Mouse (Mus musculus) heart, postnatal 25 days (tissue): ENCODE data around the gene Rpl7a. TPM values are rescaled to one million over a fixed set of nuclear protein-coding genes. Genes with fewer than 3 reads are reported as not detected.
A peak's percentile ranks its signal among the peaks of the same experiment; 100 is the strongest.
"Not testable (repeated sequence)": the region's sequence is repeated elsewhere in the genome, so short reads cannot be mapped to it uniquely, and the experiment has no call there.

Experiments
- DNase-seq: peaks from one replicate; pipeline ENCODE4 v3.0.0; 2022; ENCODE audit warnings: low spot score
- intact Hi-C: fragments of 180-260 bp; cut with DNase I; formaldehyde crosslinking; loops from one replicate; pipeline ENCODE4 v1.15.1; 2025
- total RNA-seq, 2 experiments: library from RNA; stranded (reverse); gene quantifications; 2 replicates each; pipeline ENCODE4 v1.2.3; 2021

The Rpl7a gene
- 100 to 1,000 TPM; 274 to 280 TPM for total RNA-seq

DNA sequence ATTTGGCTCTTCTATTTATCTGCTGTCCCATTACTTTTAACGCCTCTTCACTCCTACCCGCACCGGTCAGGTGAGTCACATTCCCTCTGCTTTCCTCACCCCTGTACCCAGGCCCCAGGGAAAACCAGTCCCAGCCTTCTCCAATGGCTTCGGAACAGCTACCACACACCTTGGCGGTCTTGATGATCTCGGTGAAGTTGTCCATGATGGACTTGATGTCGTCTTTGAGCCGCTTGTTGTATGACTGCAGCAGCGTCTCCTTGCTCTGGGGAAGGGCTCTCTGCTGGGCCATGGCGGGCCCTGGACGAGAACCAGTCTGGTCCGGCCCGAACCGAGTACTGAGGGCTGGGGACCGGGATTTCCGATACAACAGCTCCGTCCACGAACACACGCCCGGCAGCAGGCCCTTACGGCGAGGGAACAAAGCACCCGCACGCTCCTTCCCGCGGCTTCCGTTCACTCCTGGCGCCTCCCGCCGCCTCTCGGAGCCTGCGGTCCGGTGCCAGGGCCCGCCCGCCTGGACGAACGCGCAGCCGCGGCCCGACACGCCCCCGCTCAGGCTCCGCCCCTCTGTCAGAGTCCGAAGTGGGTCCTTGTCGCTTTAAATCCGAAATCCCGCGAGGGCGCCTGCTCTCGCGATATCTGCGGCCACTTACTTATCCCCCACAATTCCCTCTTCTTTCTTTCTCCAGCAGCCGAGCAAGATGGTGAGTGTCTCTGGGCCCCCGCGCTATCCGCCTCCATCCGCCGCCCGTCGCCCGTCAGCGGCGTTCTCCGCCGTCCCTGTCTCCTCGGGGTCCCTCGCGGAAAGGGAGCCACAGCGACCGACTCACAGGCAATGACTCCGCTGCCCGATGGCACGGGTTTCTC is at the start of gene Rpl7a, which contains the start of gene Med22:
Rpl7a (plus strand) TSS at position 641 of the 870 bp plus-strand sequence.
Med22 (minus strand) TSS at position 554 of the 870 bp plus-strand sequence.
- intact Hi-C loops: loop anchor here (5.0 kb wide), 1 partner anchor 97 kb away; the partner anchor contains the start of gene Cacfd1
- peak; percentile 99 for DNase-seq

DNA sequence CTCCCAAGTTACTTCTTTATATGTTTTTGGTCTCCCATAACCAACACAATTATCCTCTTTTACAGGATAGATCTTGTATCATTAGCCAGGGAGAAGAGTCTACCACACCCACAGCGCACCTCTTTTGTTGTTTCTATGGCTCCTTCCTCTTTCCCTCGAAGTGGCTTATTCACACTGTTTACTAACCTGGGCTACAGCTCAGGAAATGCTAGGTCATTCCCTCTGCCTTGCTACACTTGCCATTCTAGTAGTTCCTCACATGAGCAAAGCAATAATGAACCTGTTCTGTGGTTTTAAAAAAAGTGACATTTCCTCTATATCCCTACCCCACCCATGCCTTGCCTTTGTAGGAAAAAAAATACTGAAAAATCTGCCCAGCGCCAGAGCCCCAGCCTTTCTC is 47.7 kb upstream of the Rpl7a start:
- intact Hi-C loops: no loop called here

DNA sequence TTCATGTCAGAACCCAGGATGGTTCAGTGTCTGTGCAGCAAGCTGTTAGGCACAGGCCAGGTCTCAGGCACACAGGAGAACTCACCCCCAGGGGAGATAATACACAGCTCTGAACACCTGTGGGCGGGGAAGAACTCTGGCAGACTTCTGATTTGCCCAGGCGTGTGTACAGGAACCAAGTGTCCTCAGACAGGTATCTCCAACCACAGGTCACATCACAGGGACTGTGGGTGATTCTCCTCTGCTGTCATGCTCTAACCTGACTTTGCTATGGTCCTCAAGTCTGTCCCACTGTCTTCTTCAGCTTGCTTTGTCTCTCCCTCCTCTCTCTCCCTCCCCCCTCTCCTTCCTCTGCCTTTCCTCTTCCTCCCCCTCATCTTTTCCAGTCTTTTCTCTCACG is 45.7 kb upstream of the Rpl7a start, which contains the start of gene Abo:
Abo (minus strand) TSS at position 101 of the 400 bp plus-strand sequence.
- intact Hi-C loops: no loop called here
- no peak for DNase-seq

More for the DNA sequence above, 47.7 kb upstream of the Rpl7a start:
- DNase-seq: no peak

DNA sequence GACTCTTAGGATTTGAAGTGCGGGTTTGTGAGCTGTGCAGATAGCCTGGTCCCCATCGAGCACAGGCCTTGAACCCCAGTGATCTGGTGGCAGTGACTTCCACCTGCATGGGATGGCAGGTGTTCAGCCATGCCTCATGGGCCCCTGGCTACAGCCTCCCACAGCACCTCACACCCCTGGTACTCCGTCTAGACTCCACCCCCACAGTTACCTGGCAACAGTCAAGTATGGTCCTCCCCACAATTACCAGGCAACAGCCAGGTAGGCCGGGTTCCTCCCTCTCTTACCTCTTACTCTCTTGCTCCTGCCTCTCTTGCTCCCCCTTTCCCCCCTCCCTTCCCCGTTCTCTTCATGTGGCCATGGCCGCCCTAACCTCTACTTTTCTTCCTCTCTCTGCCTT is 39.9 kb upstream of the Rpl7a start:
- no peak for DNase-seq
- intact Hi-C loops: no loop called here

DNA sequence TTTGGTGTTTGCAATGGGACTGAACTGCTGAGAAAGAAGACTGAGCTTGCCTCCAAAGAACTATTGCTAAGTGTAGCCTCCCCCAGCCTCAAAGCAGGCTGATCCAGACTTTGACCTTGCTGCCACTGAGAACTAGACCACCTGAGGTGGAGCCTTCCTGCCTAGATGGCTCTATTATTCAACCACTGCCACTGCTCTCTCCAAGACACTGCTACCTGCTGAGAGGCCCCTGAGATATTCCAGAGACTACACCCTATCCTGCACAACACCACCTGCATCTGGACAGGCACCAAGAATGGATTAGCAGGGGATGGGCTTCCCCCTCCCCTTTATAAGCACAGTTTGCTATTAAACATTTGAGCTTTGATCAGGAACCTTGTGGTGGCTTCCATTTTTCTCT is 32.0 kb upstream of the Rpl7a start:
- intact Hi-C loops: no loop called here

DNA sequence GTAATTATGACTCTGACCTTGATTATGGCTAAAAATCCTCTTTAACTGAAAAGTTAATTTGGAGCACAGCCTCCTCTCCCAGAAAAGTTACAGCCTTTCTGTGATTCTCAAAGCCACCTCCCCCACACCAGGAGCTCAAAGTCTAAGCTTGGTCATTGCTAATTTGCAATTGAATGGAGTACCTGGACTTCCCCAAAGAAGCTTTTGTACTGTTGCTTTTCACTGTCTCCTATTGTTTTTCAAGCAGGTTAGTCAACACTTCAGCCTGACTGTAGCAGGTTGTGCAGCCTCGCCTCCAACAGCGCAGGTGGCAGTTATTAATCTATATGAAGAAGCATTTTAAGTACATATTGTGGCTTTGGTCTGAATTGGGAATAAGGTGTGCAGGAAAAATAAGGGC is 25.0 kb upstream of the Rpl7a start:
- intact Hi-C loops, DNase-seq: not testable (repeated sequence)

More for the DNA sequence above, 32.0 kb upstream of the Rpl7a start:
- DNase-seq: no peak

DNA sequence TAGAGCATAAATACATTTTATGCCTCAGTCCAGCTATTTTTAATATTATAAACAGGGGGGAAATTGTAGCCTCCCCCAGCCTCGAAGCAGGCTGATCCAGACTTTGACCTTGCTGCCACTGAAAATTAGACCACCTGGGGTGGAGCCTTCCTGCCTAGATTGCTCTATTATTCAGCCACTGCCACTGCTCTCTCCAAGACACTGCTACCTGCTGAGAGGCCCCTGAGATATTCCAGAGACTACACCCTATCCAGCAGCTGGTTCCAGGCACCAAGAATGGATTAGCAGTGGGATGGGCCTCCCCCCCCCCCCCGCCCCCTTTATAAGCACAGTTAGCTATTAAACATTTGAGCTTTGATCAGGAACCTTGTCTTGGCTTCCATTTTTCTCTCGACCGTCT is 24.4 kb upstream of the Rpl7a start:
- DNase-seq, intact Hi-C loops: not testable (repeated sequence)

DNA sequence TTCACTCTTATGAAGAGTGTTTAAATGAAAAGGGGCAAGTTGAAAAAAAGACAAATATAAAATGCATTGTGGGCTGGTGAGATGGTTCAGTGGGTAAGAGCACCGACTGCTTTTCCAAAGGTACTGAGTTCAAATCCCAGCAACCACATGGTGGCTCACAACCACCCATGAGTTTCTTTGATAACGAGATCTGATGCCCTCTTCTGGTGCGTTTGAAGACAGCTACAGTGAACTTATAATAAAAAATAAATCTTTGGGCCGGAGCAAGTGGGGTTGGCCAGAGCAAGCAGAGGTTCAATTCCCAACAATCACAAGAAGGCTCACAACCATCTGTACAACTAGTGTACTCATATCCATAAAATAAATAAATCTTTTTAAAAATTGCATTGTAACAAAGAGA is 14.7 kb upstream of the Rpl7a start:
- DNase-seq: no peak
- intact Hi-C loops: no loop called here

DNA sequence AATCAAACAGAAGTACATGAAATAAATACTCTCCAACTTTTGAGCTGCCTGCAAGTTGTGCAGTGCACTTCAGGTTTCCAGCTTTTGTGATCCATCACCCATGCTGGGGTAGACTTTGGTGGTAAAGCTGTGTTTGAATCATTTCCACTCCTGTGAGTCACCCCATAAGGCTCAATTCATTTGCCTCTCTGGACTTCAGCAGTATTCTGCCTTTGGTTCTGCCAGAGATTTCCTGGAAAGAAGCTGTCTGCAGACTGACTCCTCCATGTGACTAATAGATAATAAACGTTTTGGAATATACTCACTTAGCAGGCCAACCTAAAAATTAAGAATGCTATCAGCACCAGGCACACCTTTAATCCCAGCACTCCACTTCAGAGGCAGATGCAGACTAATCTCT is 9.8 kb upstream of the Rpl7a start:
- no peak for DNase-seq
- intact Hi-C loops: loop anchor here (2.0 to 10.0 kb wide), 4 partner anchors 62 to 1396 kb away; partner anchors contain the start of genes C8g, Fbxw5, Rexo4 and Sec16a

DNA sequence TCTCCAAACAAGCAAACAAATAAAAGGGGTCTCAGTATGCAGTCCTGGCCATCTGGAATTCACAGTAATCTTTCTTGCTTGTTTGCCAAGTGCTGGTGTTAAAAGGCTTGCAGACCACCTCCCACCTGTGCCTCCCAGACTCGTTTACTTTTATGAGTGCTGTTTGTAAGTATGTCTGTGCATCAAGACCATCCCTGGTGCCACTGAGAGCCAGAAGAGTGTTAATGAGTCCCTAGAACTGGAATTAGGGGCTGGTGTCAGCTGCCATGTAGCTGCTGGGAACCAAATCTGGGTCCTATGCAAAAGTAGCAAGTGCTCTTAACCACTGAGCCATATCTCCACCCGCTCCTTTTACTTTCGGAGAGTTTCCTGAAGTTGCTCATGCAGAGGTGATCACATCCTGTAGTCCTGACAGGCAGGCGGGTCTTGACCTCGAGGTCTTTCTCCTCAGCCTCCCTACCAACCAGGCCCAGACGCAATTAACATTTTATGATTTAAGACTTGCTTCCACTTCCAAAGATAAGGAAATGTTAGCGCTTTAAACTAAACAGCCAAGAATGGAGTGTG is 8.6 kb upstream of the Rpl7a start:
- DNase-seq: no peak
- intact Hi-C loops: loop anchor here (2.0 to 10.0 kb wide), 4 partner anchors 60 to 1397 kb away; partner anchors contain the start of genes C8g, Fbxw5, Rexo4 and Sec16a

DNA sequence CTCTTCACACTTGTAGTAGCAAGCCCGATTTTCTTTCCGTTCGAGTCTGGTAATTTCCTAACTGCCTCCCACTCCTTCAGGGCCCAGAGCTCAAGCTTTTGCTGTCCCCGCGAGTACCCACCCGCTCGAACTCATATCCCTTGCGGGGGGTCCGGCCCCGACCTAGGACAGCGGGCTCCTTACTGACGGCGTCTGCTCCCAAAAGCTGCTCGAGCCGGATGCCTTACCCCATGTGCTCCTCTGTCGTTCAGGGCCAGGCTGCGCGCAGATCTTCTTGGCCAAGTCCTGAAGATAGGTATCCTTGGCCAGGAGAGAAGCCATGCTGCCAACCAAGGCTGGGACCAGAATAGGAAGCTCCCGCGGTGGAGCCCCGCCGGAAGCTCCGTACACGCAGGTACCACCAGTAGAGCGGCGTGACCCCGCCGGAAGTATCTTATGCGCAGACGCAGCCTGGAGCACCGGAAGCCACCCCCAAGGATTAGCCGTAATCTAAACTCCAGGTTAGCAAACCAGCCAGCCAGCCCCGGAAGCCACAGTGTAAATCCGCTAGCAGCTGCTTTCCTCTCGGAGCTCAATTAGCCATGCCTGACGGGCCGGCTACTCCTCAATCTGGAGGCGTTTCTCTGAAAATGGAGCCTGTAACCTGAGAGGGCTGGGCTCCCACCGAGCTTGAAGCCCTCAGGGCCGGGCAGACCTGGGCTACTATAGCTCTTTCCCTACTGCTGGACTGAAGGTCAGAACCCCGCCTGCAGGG is 7.9 kb upstream of the Rpl7a start, which contains the start of gene Surf6:
Surf6 (minus strand) TSS at position 413 of the 754 bp plus-strand sequence.
- intact Hi-C loops: loop anchor here (5.0 to 10.0 kb wide), 3 partner anchors 60 to 1398 kb away; partner anchors contain the start of genes C8g, Fbxw5, Rexo4 and Sec16a
- DNase-seq: peak; percentile 89

DNA sequence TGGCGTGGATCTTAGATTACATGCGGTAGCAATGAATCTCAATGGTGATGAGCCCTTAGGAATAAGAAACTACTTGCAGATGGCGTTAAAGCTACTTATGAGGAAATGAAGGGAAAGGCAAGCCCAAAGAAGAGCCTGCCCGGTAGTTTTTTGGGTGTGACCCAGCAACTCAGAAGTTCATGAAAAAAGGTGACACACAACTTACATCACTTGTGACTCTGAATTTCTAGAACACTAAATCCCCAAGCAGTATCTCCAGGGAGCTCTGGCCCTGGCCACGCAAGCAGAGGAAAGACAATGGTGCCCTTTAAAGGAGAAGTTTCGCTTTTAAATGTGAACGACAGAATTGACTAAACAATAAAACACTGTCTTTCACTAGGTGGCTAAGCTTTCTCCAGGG is 7.3 kb upstream of the Rpl7a start:
- no peak for DNase-seq
- intact Hi-C loops: loop anchor here (5.0 to 10.0 kb wide), 3 partner anchors 59 to 1399 kb away; partner anchors contain the start of genes C8g, Fbxw5, Rexo4 and Sec16a

DNA sequence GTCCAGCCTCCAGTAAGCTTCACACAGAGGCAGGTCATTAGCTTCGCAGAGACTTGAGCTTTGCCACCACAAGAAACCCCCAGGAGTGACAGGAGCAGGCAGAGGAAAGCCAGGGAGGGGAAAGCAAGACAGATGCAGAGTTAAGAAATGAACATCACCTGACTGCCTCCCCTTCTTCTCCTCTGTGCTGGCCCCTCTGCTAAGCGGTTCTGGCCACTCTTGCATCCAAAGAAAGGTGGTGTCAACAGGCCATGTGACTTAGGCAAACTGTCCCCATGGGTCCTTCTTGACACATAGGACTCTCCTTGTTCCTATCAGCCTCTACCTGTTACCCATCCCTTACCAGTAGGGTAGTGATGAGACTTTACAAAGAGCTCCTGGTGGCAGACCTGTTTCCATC is 4.6 kb upstream of the Rpl7a start:
- intact Hi-C loops: loop anchor here (10.0 kb wide), 2 partner anchors 461 to 1401 kb away; partner anchors contain the start of genes C8g, Fbxw5 and Sec16a
- no peak for DNase-seq

DNA sequence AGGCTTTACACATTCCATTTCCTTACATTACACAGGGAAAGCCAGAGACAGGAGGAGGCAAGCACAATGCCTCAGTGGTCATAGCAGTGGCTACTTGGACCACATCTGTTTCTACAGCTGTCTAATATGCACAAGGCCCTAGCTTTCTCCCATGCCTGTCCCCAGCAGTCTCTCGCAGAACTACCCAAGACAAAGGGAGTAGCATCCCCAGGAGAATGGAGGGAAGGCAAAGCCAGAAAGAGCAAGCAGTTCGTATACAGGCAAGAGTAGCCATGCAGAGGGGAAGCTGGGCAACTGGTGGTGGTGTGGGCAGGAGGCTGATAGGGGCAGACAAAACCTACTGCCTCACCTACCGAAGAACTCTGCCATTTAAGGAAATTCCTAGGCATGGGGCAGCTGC is 4.1 kb upstream of the Rpl7a start:
- intact Hi-C loops: loop anchor here (10.0 kb wide), 2 partner anchors 462 to 1402 kb away; partner anchors contain the start of genes C8g, Fbxw5 and Sec16a
- no peak for DNase-seq

DNA sequence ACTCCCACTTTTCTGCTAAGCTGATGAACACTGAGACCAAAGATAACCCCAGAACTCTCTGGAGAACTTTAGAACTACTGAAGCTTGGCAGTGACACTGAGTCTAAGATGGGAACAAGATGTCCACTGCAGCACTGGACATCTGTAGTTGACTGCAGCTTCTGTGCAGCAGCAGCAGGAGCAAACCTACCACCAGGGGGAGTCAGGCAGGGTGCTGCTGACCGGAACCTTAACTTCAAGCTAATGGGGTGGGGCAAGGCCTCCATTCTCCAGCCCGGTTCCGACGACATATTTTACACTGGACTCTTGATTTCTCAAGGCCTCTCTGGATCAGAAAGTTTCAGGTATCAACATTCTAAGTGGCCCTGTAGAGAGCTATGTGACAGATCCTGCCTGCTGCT is 3.5 kb upstream of the Rpl7a start:
- intact Hi-C loops: loop anchor here (10.0 kb wide), 2 partner anchors 462 to 1402 kb away; partner anchors contain the start of genes C8g, Fbxw5 and Sec16a
- no peak for DNase-seq

DNA sequence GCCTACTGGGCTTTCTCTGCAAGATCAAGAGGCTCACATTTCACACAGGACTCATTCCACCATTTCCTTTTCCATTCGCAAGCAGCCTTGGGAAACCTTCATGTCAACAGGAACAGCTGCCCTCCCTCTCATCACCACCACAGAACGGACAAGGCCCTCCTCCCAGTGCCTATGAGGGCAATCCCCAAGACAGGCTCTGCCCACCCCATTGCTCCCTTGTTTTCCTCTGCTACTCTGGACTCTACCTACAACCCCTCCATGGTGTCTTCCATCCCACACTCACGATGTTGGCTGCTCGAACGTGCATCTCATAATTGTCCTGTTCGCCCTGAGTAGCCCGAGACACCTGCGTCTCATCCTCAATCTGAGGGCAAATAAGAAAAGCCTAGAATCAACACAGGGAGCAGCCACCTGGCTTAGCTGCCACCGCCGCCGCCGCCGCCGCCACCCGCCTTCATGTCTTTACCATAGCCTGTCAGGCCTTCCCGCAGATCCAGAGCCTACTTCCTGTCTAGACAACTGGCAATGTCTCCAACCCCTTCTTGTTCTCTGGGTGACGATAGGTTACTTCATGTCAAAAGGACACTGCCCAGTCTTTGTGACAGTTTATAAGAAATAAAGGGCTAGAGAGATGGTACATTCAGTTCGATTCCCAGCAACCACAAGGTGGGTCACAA is 1.7 kb upstream of the Rpl7a start:
- intact Hi-C loops: loop anchor here (10.0 kb wide), 2 partner anchors 464 to 1404 kb away; partner anchors contain the start of genes C8g, Fbxw5 and Sec16a
- no peak for DNase-seq

DNA sequence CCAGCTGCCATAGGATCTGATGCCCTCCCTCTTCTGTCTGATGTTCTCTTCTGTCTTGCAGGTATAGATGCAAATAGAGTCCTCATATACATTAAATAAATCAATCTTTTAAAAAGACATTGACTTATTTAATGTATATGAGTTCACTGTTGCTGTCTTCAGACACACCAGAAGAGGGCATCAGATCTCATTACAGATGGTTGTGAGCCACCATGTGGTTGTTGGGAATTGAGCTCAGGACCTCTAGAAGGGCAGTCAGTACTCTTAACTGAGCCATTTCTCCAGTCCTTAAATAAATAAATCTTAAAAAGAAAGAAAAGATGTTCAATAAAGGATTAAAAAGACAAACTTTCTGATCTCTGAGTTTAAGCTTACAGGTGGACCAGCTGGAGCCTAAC is 1.2 kb upstream of the Rpl7a start:
- intact Hi-C loops: loop anchor here (10.0 kb wide), 2 partner anchors 465 to 1405 kb away; partner anchors contain the start of genes C8g, Fbxw5 and Sec16a
- DNase-seq: no peak

DNA sequence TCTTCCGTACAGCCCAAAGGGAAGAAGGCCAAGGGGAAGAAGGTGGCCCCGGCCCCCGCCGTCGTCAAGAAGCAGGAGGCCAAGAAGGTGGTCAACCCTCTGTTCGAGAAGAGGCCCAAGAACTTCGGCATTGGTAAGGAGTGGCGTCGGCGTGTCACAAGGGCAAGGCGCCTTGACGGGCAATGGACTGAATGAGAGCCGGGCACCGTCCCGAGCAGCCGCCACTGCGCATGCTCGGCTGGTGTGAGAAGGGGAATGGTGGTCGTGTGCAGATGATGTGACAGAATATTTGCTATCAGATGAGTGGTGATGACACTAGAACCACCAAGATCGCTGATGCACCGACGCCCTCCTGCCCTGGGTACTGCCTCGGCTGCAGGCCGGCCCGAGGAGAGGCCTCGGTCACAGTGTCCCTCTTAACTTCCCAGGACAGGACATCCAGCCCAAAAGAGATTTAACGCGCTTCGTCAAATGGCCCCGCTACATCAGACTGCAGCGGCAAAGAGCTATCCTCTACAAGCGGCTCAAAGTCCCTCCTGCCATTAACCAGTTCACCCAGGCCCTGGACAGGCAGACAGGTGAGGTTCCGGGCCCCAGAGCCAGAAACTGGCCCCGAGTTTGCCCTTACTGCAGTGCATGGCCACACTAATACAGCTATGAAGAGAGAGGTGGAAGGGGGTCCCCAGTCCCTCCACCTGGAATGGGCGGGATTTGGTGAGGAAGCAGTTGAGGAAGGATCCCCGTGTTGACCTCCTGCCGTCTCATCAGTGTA is 616 bp downstream of the Rpl7a start:
- no peak for DNase-seq
- intact Hi-C loops: loop anchor here (5.0 kb wide), 1 partner anchor 96 kb away; the partner anchor contains the start of gene Cacfd1
